Mouse (Mus musculus): ENCODE data around the gene Pde2a. TPM values are rescaled to one million over a fixed set of nuclear protein-coding genes. Genes with fewer than 3 reads are reported as not detected.

The Pde2a gene
- polyA plus RNA-seq, 1 experiment from 2014 or later: 31.6 TPM

- ATAC-seq: no peak
- no peak overlapping the region for H3K27ac ChIP-seq (ENCODE audit: low read length)
These were observed 60.5 kb downstream of the Pde2a start for GRCm38 (mm10) chr7:101481872-101482498.

GRCm38 (mm10) chr7:101482499-101483081 lies 61.1 kb downstream of the Pde2a start:
- no peak overlapping the region for H3K4me3 ChIP-seq (ENCODE audit: low read depth, low read length)
- no peak overlapping the region for H3K4me2 ChIP-seq (ENCODE audit: low read length)
- WGBS: 79% methylated on average over 9 of the region's 9 CpGs
- no peaks in the 10 kb centered on the region for H3K9me3 ChIP-seq (replicated peaks; ENCODE audit: control insufficient read depth, low read length, poor library complexity, severe bottlenecking)
- no peaks in the 10 kb centered on the region for H3K4me1 ChIP-seq (ENCODE audit: control insufficient read depth, insufficient read depth, low read length)
- no peaks in the 10 kb centered on the region for H3K36me3 ChIP-seq (ENCODE audit: control insufficient read depth, insufficient read depth, low read length)
- ATAC-seq: 0 out of 2 replicates have a peak, but pooled peaks have one; percentile 22
- no peaks in the 10 kb centered on the region for H3K27me3 ChIP-seq (ENCODE audit: control insufficient read depth, insufficient read depth, low read depth, low read length)
- H3K27ac ChIP-seq (ENCODE audit: low read length): no peak overlapping the region
- no peak overlapping the region for H3K9ac ChIP-seq (ENCODE audit: low read depth, low read length)

More at GRCm38 (mm10) chr7:101481872-101482498, 60.5 kb downstream of the Pde2a start:
- H3K4me2 ChIP-seq (ENCODE audit: low read length): no peak overlapping the region
- H3K9me3 ChIP-seq (replicated peaks; ENCODE audit: control insufficient read depth, low read length, poor library complexity, severe bottlenecking): no peaks in the 10 kb centered on the region
- no peak overlapping the region for H3K9ac ChIP-seq (ENCODE audit: low read depth, low read length)
- H3K4me1 ChIP-seq (ENCODE audit: control insufficient read depth, insufficient read depth, low read length): no peaks in the 10 kb centered on the region
- no peaks in the 10 kb centered on the region for H3K36me3 ChIP-seq (ENCODE audit: control insufficient read depth, insufficient read depth, low read length)
- H3K27me3 ChIP-seq (ENCODE audit: control insufficient read depth, insufficient read depth, low read depth, low read length): no peaks in the 10 kb centered on the region
- WGBS: 70% methylated on average over 8 of the region's 8 CpGs
- H3K4me3 ChIP-seq (ENCODE audit: low read depth, low read length): no peak overlapping the region

GRCm38 (mm10) chr7:101483498-101484115 lies 62.1 kb downstream of the Pde2a start:
- Histone ChIP-seq H3K4me1 (ENCODE audit: control insufficient read depth, insufficient read depth, low read length) (no peaks in the 10 kb centered on the region), H3K9me3 (replicated peaks; ENCODE audit: control insufficient read depth, low read length, poor library complexity, severe bottlenecking) (no peaks in the 10 kb centered on the region), H3K4me2 (ENCODE audit: low read length) (no peak overlapping the region), H3K9ac (ENCODE audit: low read depth, low read length) (no peak overlapping the region), H3K4me3 (ENCODE audit: low read depth, low read length) (no peak overlapping the region), H3K36me3 (ENCODE audit: control insufficient read depth, insufficient read depth, low read length) (no peaks in the 10 kb centered on the region), H3K27me3 (ENCODE audit: control insufficient read depth, insufficient read depth, low read depth, low read length) (no peaks in the 10 kb centered on the region), H3K27ac (ENCODE audit: low read length) (no peak overlapping the region; the same call in 1 of the 2 replicates)
- WGBS: 73% methylated on average over 9 of the region's 9 CpGs
- no peak for ATAC-seq

- no peak overlapping the region for H3K4me2 ChIP-seq (ENCODE audit: low read length)
- ATAC-seq: no peak
- 73% methylated on average over 5 of the region's 5 CpGs for WGBS
These were observed 65.6 kb downstream of the Pde2a start for GRCm38 (mm10) chr7:101487102-101487501.

GRCm38 (mm10) chr7:101490952-101491351 lies 69.5 kb downstream of the Pde2a start:
- Histone ChIP-seq H3K4me1 (ENCODE audit: control insufficient read depth, insufficient read depth, low read length) (no peaks in the 10 kb centered on the region), H3K9ac (ENCODE audit: low read depth, low read length) (no peak overlapping the region), H3K27me3 (ENCODE audit: control insufficient read depth, insufficient read depth, low read depth, low read length) (no peaks in the 10 kb centered on the region), H3K27ac (ENCODE audit: low read length) (no peak overlapping the region), H3K9me3 (replicated peaks; ENCODE audit: control insufficient read depth, low read length, poor library complexity, severe bottlenecking) (0 out of 2 replicates have a peak, but pooled peaks cover 3% of the 10 kb centered on the region), H3K4me2 (ENCODE audit: low read length) (no peak overlapping the region), H3K4me3 (ENCODE audit: low read depth, low read length) (no peak overlapping the region), H3K36me3 (ENCODE audit: control insufficient read depth, insufficient read depth, low read length) (no peaks in the 10 kb centered on the region)
- ATAC-seq: no peak
- 48% methylated on average over 4 of the region's 4 CpGs for WGBS

More at GRCm38 (mm10) chr7:101487102-101487501, 65.6 kb downstream of the Pde2a start:
- no peaks in the 10 kb centered on the region for H3K4me1 ChIP-seq (ENCODE audit: control insufficient read depth, insufficient read depth, low read length)
- no peaks in the 10 kb centered on the region for H3K27me3 ChIP-seq (ENCODE audit: control insufficient read depth, insufficient read depth, low read depth, low read length)
- H3K9me3 ChIP-seq (replicated peaks; ENCODE audit: control insufficient read depth, low read length, poor library complexity, severe bottlenecking): 0 out of 2 replicates have a peak, but pooled peaks cover 3% of the 10 kb centered on the region
- H3K27ac ChIP-seq (ENCODE audit: low read length): no peak overlapping the region
- no peaks in the 10 kb centered on the region for H3K36me3 ChIP-seq (ENCODE audit: control insufficient read depth, insufficient read depth, low read length)
- H3K4me3 ChIP-seq (ENCODE audit: low read depth, low read length): no peak overlapping the region
- H3K9ac ChIP-seq (ENCODE audit: low read depth, low read length): no peak overlapping the region

GRCm38 (mm10) chr7:101498385-101498784 lies 76.9 kb downstream of the Pde2a start:
- 85% methylated on average over 3 of the region's 3 CpGs for WGBS
- no peak for ATAC-seq
- H3K27me3 ChIP-seq (ENCODE audit: control insufficient read depth, insufficient read depth, low read depth, low read length): no peaks in the 10 kb centered on the region; the same call in 1 of the 2 replicates

GRCm38 (mm10) chr7:101499251-101499650 lies 77.8 kb downstream of the Pde2a start:
- 55% methylated on average over 10 of the region's 10 CpGs for WGBS
- Histone ChIP-seq H3K4me3 (ENCODE audit: low read depth, low read length) (no peak overlapping the region), H3K4me1 (ENCODE audit: control insufficient read depth, insufficient read depth, low read length) (no peaks in the 10 kb centered on the region), H3K4me2 (ENCODE audit: low read length) (no peak overlapping the region), H3K9me3 (replicated peaks; ENCODE audit: control insufficient read depth, low read length, poor library complexity, severe bottlenecking) (no peaks in the 10 kb centered on the region; the same call in 1 of the 2 replicates), H3K27me3 (ENCODE audit: control insufficient read depth, insufficient read depth, low read depth, low read length) (peaks cover 4% of the 10 kb centered on the region), H3K27ac (ENCODE audit: low read length) (no peak overlapping the region), H3K9ac (ENCODE audit: low read depth, low read length) (no peak overlapping the region), H3K36me3 (ENCODE audit: control insufficient read depth, insufficient read depth, low read length) (no peaks in the 10 kb centered on the region)
- no peak for ATAC-seq

More at GRCm38 (mm10) chr7:101498385-101498784, 76.9 kb downstream of the Pde2a start:
- Histone ChIP-seq H3K36me3 (ENCODE audit: control insufficient read depth, insufficient read depth, low read length) (no peaks in the 10 kb centered on the region), H3K4me1 (ENCODE audit: control insufficient read depth, insufficient read depth, low read length) (no peaks in the 10 kb centered on the region), H3K4me2 (ENCODE audit: low read length) (no peak overlapping the region), H3K9me3 (replicated peaks; ENCODE audit: control insufficient read depth, low read length, poor library complexity, severe bottlenecking) (no peaks in the 10 kb centered on the region; the same call in 1 of the 2 replicates), H3K4me3 (ENCODE audit: low read depth, low read length) (no peak overlapping the region), H3K27ac (ENCODE audit: low read length) (no peak overlapping the region), H3K9ac (ENCODE audit: low read depth, low read length) (no peak overlapping the region)

- no peak for ATAC-seq
These were observed 78.2 kb downstream of the Pde2a start for GRCm38 (mm10) chr7:101499701-101500100.

GRCm38 (mm10) chr7:101501236-101501635 lies 79.7 kb downstream of the Pde2a start:
- ATAC-seq: no peak
- H3K27ac ChIP-seq (ENCODE audit: low read length): no peak overlapping the region
- H3K9me3 ChIP-seq (replicated peaks; ENCODE audit: control insufficient read depth, low read length, poor library complexity, severe bottlenecking): no peaks in the 10 kb centered on the region; the same call in 1 of the 2 replicates
- no peak overlapping the region for H3K4me2 ChIP-seq (ENCODE audit: low read length)
- H3K27me3 ChIP-seq (ENCODE audit: control insufficient read depth, insufficient read depth, low read depth, low read length): peaks cover 8% of the 10 kb centered on the region
- H3K9ac ChIP-seq (ENCODE audit: low read depth, low read length): no peak overlapping the region
- H3K4me1 ChIP-seq (ENCODE audit: control insufficient read depth, insufficient read depth, low read length): no peaks in the 10 kb centered on the region; the same call in 1 of the 2 replicates
- 77% methylated on average over 6 of the region's 6 CpGs for WGBS
- H3K4me3 ChIP-seq (ENCODE audit: low read depth, low read length): no peak overlapping the region
- H3K36me3 ChIP-seq (ENCODE audit: control insufficient read depth, insufficient read depth, low read length): no peaks in the 10 kb centered on the region

More at GRCm38 (mm10) chr7:101499701-101500100, 78.2 kb downstream of the Pde2a start:
- Histone ChIP-seq H3K4me2 (ENCODE audit: low read length) (no peak overlapping the region), H3K4me3 (ENCODE audit: low read depth, low read length) (no peak overlapping the region), H3K27me3 (ENCODE audit: control insufficient read depth, insufficient read depth, low read depth, low read length) (peaks cover 4% of the 10 kb centered on the region), H3K27ac (ENCODE audit: low read length) (no peak overlapping the region), H3K4me1 (ENCODE audit: control insufficient read depth, insufficient read depth, low read length) (no peaks in the 10 kb centered on the region; the same call in 1 of the 2 replicates), H3K9ac (ENCODE audit: low read depth, low read length) (no peak overlapping the region), H3K9me3 (replicated peaks; ENCODE audit: control insufficient read depth, low read length, poor library complexity, severe bottlenecking) (no peaks in the 10 kb centered on the region; the same call in 1 of the 2 replicates), H3K36me3 (ENCODE audit: control insufficient read depth, insufficient read depth, low read length) (no peaks in the 10 kb centered on the region)
- WGBS: 75% methylated on average over 9 of the region's 9 CpGs
